ENCODE assay signal across 8 mouse cellular contexts in the genomic region with DNA sequence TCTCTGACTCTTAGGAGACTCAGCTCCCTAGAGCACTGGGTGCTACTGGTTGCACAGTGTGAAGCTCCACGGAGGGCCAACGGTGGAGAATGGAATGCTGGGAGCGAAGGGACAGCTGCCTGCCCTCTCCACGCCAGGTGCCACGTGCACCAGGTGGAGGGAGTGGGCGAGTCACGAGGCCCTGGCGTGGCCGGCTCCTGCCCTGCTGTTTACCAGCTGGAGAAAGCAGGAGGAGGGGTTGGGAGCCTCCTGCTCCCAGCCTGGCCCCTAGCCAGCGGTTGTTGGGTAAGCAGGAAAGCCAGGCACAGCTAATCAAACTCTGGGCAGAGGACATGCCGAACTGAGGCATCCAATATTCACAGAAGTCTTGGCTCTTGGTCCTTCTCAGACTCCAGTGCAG. TPM values are rescaled to one million over a fixed set of nuclear protein-coding genes. Genes with fewer than 3 reads are reported as not detected.
DNase-seq lines count a peak whose midpoint lies in the region; ATAC-seq and TF ChIP-seq lines count a peak whose summit lies in the region.

No protein-coding gene starts in this region.

- H3K4me3 ChIP-seq in gastrocnemius, adult 2 months = peak overlapping the region; percentile 80
- H3K4me3 ChIP-seq in hindbrain, embryonic 13.5 days = peak overlapping the region; percentile 16
- H3K4me3 ChIP-seq in midbrain, embryonic 11.5 days (ENCODE audit: low read depth, low read length) = no peak overlapping the region
- no peak overlapping the region for H3K4me3 ChIP-seq in stomach, embryonic 16.5 days (replicated peaks; ENCODE audit: low read length)

- H3K4me2 ChIP-seq in hindbrain, embryonic 13.5 days = peak overlapping the region; percentile 35
- no peak overlapping the region for H3K4me2 ChIP-seq in midbrain, embryonic 11.5 days
- peak overlapping the region; percentile 31 for H3K4me2 ChIP-seq in stomach, embryonic 16.5 days (ENCODE audit: low read depth, low read length)

- H3K36me3 ChIP-seq in hindbrain, embryonic 13.5 days = no peaks in the 10 kb centered on the region
- H3K36me3 ChIP-seq in midbrain, embryonic 11.5 days (ENCODE audit: control insufficient read depth, insufficient read depth, low read length) = no peaks in the 10 kb centered on the region
- no peaks in the 10 kb centered on the region for H3K36me3 ChIP-seq in stomach, embryonic 16.5 days (ENCODE audit: control insufficient read depth, insufficient read depth, low read length)

- H3K27me3 ChIP-seq in hindbrain, embryonic 13.5 days = peaks cover 19% of the 10 kb centered on the region
- no peaks in the 10 kb centered on the region for H3K27me3 ChIP-seq in midbrain, embryonic 11.5 days (ENCODE audit: control insufficient read depth, insufficient read depth, low read length)
- H3K27me3 ChIP-seq in stomach, embryonic 16.5 days (ENCODE audit: control insufficient read depth, insufficient read depth, low read length) = no peaks in the 10 kb centered on the region

- no peaks in the 10 kb centered on the region for H3K9me3 ChIP-seq in hindbrain, embryonic 13.5 days
- no peaks in the 10 kb centered on the region for H3K9me3 ChIP-seq in midbrain, embryonic 11.5 days (ENCODE audit: control insufficient read depth, low read length)
- H3K9me3 ChIP-seq in stomach, embryonic 16.5 days (replicated peaks; ENCODE audit: control insufficient read depth, low read length) = no peaks in the 10 kb centered on the region

- TF ChIP-seq CTCF in brain, embryonic 14.5 days (IDR thresholded peaks at IDR 0.05; ENCODE audit: borderline replicate concordance, extremely low read depth, insufficient read depth, insufficient read length) = no peak
- TF ChIP-seq CTCF in gastrocnemius, adult 2 months (IDR thresholded peaks at IDR 0.05) = no peak

- H3K9ac ChIP-seq in hindbrain, embryonic 13.5 days = 0 out of 2 replicates have a peak overlapping the region, but pooled peaks have one; percentile 1
- no peak overlapping the region for H3K9ac ChIP-seq in midbrain, embryonic 11.5 days (ENCODE audit: low read length)
- 0 out of 2 replicates have a peak overlapping the region, but pooled peaks have one; percentile 17 for H3K9ac ChIP-seq in stomach, embryonic 16.5 days (ENCODE audit: low read length)

- WGBS in hindbrain, embryonic 13.5 days = 6% methylated on average over 11 of the region's 11 CpGs
- 5% methylated on average over 11 of the region's 11 CpGs for WGBS in midbrain, embryonic 11.5 days
- 4% methylated on average over 11 of the region's 11 CpGs for WGBS in stomach, embryonic 16.5 days

- peak overlapping the region; percentile 94 for H3K27ac ChIP-seq in gastrocnemius, adult 2 months
- no peak overlapping the region for H3K27ac ChIP-seq in hindbrain, embryonic 13.5 days
- H3K27ac ChIP-seq in midbrain, embryonic 11.5 days (ENCODE audit: low read depth, low read length) = no peak overlapping the region
- no peak overlapping the region for H3K27ac ChIP-seq in stomach, embryonic 16.5 days (ENCODE audit: low read length)

- intact Hi-C loops in gastrocnemius, adult 2 months (cut with DNase I) = loop anchor here (5.0 kb wide), 1 partner anchor 71 kb away; the partner anchor contains the start of genes Mrpl9 and Oaz3
- intact Hi-C loops in left cerebral cortex, postnatal 14 days (cut with DNase I) = loop anchor here (5.0 kb wide), 1 partner anchor 216 kb away; no protein-coding TSS in a partner anchor

- peaks cover 24% of the 10 kb centered on the region for H3K4me1 ChIP-seq in hindbrain, embryonic 13.5 days (replicated peaks)
- peaks cover 14% of the 10 kb centered on the region for H3K4me1 ChIP-seq in midbrain, embryonic 11.5 days (ENCODE audit: control insufficient read depth, insufficient read depth, low read length)
- peaks cover 7% of the 10 kb centered on the region; the same call in 1 of the 2 replicates for H3K4me1 ChIP-seq in stomach, embryonic 16.5 days (ENCODE audit: control insufficient read depth, insufficient read depth, low read length)

- no peak for TF ChIP-seq POLR2A in brain, embryonic 14.5 days (IDR thresholded peaks at IDR 0.05; ENCODE audit: borderline replicate concordance, extremely low read depth, insufficient read depth, insufficient read length, poor library complexity, severe bottlenecking)

- ATAC-seq in hindbrain, embryonic 13.5 days (ENCODE audit: low FRiP score) = peak; percentile 40
- ATAC-seq in midbrain, embryonic 11.5 days (ENCODE audit: low FRiP score) = peak; percentile 12; the same call in 1 of the 2 replicates
- peak; percentile 74 for ATAC-seq in stomach, embryonic 16.5 days (ENCODE audit: insufficient read depth, low FRiP score)
- ATAC-seq in inflammation-experienced regulatory T-cells, adult 6 months = no peak

- peak; percentile 96 for DNase-seq in MN1 (ENCODE audit: low spot score)
- peak; percentile 88 for DNase-seq in brain, embryonic 14.5 days (ENCODE audit: low read depth)
- peak; percentile 95 for DNase-seq in gastrocnemius, adult 2 months
- peak; percentile 23 to 49 for DNase-seq in left cerebral cortex, postnatal 14 days (ENCODE audit: low spot score in 2 of 2)
- DNase-seq in midbrain, embryonic 11.5 days (ENCODE audit: low spot score, missing footprints) = no peak

RNA-seq across cellular contexts. Expression of gene Rorc, which starts 1.0 kb away (rescaled TPM):
- polyA plus RNA-seq in brain, embryonic 14.5 days (2012; rRNA removed) = 0.97 and 1.5 TPM in 2 replicates
- total RNA-seq in gastrocnemius, adult 2 months (2021) = 10 to 100 TPM; 97.8 to 99.7 TPM
- 0.42 and 0.50 TPM in 2 replicates for polyA plus RNA-seq in hindbrain, embryonic 13.5 days (2015; fragmentation: Nextera tagmentation; extraction: Ambion mirVana)
- under 1 TPM; 0.25 to 0.51 TPM for total RNA-seq in left cerebral cortex, postnatal 14 days (2021)
- polyA plus RNA-seq in midbrain, embryonic 11.5 days (2014; fragmentation: Nextera tagmentation; extraction: Ambion mirVana) = 0.10 and 0.14 TPM in 2 replicates
- 7.4 and 8.6 TPM in 2 replicates for polyA plus RNA-seq in stomach, embryonic 16.5 days (2015; fragmentation: Nextera tagmentation; extraction: Ambion mirVana)
- 10 to 100 TPM in 2 of 3 experiments, 1 to 10 TPM in 1; 5.4 to 13.2 (median 13.1) TPM for polyA plus RNA-seq in inflammation-experienced regulatory T-cells, adult 6 months (2017; shearing (Covaris generic))

RNA-seq across cellular contexts. Expression of gene C2cd4d, which starts 9.4 kb away (rescaled TPM):
- polyA plus RNA-seq in brain, embryonic 14.5 days (2012; rRNA removed) = 1.0 and 1.3 TPM in 2 replicates
- not detected for total RNA-seq in gastrocnemius, adult 2 months (2021)
- polyA plus RNA-seq in hindbrain, embryonic 13.5 days (2015; fragmentation: Nextera tagmentation; extraction: Ambion mirVana) = 1.7 and 1.8 TPM in 2 replicates
- under 1 TPM in 1 of 2 experiments, not detected in 1; 0.59 TPM for total RNA-seq in left cerebral cortex, postnatal 14 days (2021)
- polyA plus RNA-seq in midbrain, embryonic 11.5 days (2014; fragmentation: Nextera tagmentation; extraction: Ambion mirVana) = 0.87 and 1.4 TPM in 2 replicates
- polyA plus RNA-seq in stomach, embryonic 16.5 days (2015; fragmentation: Nextera tagmentation; extraction: Ambion mirVana) = 0.35 and 0.65 TPM in 2 replicates
- not detected for polyA plus RNA-seq in inflammation-experienced regulatory T-cells, adult 6 months (2017; shearing (Covaris generic))

RNA-seq across cellular contexts. Expression of gene Lingo4, which starts 26.7 kb away (rescaled TPM):
- 0.55 and 0.70 TPM in 2 replicates for polyA plus RNA-seq in brain, embryonic 14.5 days (2012; rRNA removed)
- under 1 TPM; 0.31 to 0.39 TPM for total RNA-seq in gastrocnemius, adult 2 months (2021)
- polyA plus RNA-seq in hindbrain, embryonic 13.5 days (2015; fragmentation: Nextera tagmentation; extraction: Ambion mirVana) = 0.81 and 0.96 TPM in 2 replicates
- 1 to 10 TPM in 1 of 2 experiments, under 1 TPM in 1; 0.70 to 1.1 TPM for total RNA-seq in left cerebral cortex, postnatal 14 days (2021)
- polyA plus RNA-seq in midbrain, embryonic 11.5 days (2014; fragmentation: Nextera tagmentation; extraction: Ambion mirVana) = 0.17 and 0.37 TPM in 2 replicates
- polyA plus RNA-seq in stomach, embryonic 16.5 days (2015; fragmentation: Nextera tagmentation; extraction: Ambion mirVana) = 0.44 and 0.51 TPM in 2 replicates
- polyA plus RNA-seq in inflammation-experienced regulatory T-cells, adult 6 months (2017; shearing (Covaris generic)) = 1 to 10 TPM in 2 of 3 experiments, under 1 TPM in 1; 0.45 to 2.3 (median 1.5) TPM

RNA-seq across cellular contexts. Expression of gene Them5, which starts 29.7 kb away (rescaled TPM):
- 0.26 and 1.4 TPM in 2 replicates for polyA plus RNA-seq in brain, embryonic 14.5 days (2012; rRNA removed)
- total RNA-seq in gastrocnemius, adult 2 months (2021) = not detected
- 0.13 TPM in 1 of 2 replicates, not detected in the other for polyA plus RNA-seq in hindbrain, embryonic 13.5 days (2015; fragmentation: Nextera tagmentation; extraction: Ambion mirVana)
- total RNA-seq in left cerebral cortex, postnatal 14 days (2021) = not detected
- polyA plus RNA-seq in midbrain, embryonic 11.5 days (2014; fragmentation: Nextera tagmentation; extraction: Ambion mirVana) = 0.11 TPM in 1 of 2 replicates, not detected in the other
- polyA plus RNA-seq in stomach, embryonic 16.5 days (2015; fragmentation: Nextera tagmentation; extraction: Ambion mirVana) = 32.1 and 49.6 TPM in 2 replicates
- not detected for polyA plus RNA-seq in inflammation-experienced regulatory T-cells, adult 6 months (2017; shearing (Covaris generic))

RNA-seq across cellular contexts. Expression of gene Tdrkh, which starts 41.4 kb away (rescaled TPM):
- polyA plus RNA-seq in brain, embryonic 14.5 days (2012; rRNA removed) = 15.2 and 24.2 TPM in 2 replicates
- 1 to 10 TPM; 2.8 to 2.9 TPM for total RNA-seq in gastrocnemius, adult 2 months (2021)
- 58.8 and 59.7 TPM in 2 replicates for polyA plus RNA-seq in hindbrain, embryonic 13.5 days (2015; fragmentation: Nextera tagmentation; extraction: Ambion mirVana)
- total RNA-seq in left cerebral cortex, postnatal 14 days (2021) = 10 to 100 TPM; 35.2 to 36.0 TPM
- polyA plus RNA-seq in midbrain, embryonic 11.5 days (2014; fragmentation: Nextera tagmentation; extraction: Ambion mirVana) = 55.3 and 63.2 TPM in 2 replicates
- polyA plus RNA-seq in stomach, embryonic 16.5 days (2015; fragmentation: Nextera tagmentation; extraction: Ambion mirVana) = 6.4 and 8.2 TPM in 2 replicates
- 10 to 100 TPM in 1 of 3 experiments, 1 to 10 TPM in 2; 4.8 to 11.2 (median 7.8) TPM for polyA plus RNA-seq in inflammation-experienced regulatory T-cells, adult 6 months (2017; shearing (Covaris generic))

Comparison
In these comparisons a context has a peak if more than half of its experiments do, and no peak if none do; other contexts are left out.
1. H3K4me3 ChIP-seq: peak in gastrocnemius, adult 2 months (single experiment) and hindbrain, embryonic 13.5 days (single experiment); none in midbrain, embryonic 11.5 days (single experiment) and stomach, embryonic 16.5 days (single experiment).